Mouse (Mus musculus) forebrain, embryonic 16.5 days (tissue): ENCODE data around the gene Calu. TPM values are rescaled to one million over a fixed set of nuclear protein-coding genes. Genes with fewer than 3 reads are reported as not detected.
"Not testable (repeated sequence)": the region's sequence is repeated elsewhere in the genome, so short reads cannot be mapped to it uniquely, and the experiment has no call there.

Experiments
- ATAC-seq: fragments of 200-750 bp; cut with Nextera tagmentation; 2 replicates; pipeline ENCODE4 v1.8.0; 2017; ENCODE audit warnings: mild to moderate bottlenecking, moderate library complexity
- H3K27ac ChIP-seq: fragments of 300-500 bp; sonication (generic); 2 replicates; pipeline ENCODE4 v1.5.1; 2014; ENCODE audit warnings: low read length, control low read depth
- H3K27me3 ChIP-seq: fragments of 300-500 bp; sonication (generic); replicated peaks from 2 replicates; pipeline ENCODE4 v1.6.1; 2014; ENCODE audit warnings: low read length; ENCODE audit not compliant: control insufficient read depth, insufficient read depth
- H3K36me3 ChIP-seq: fragments of 300-500 bp; sonication (generic); 2 replicates; pipeline ENCODE4 v1.6.1; 2014; ENCODE audit not compliant: control insufficient read depth, insufficient read depth
- H3K4me1 ChIP-seq: fragments of 300-500 bp; sonication (generic); replicated peaks from 2 replicates; pipeline ENCODE4 v1.6.1; 2014; ENCODE audit warnings: low read length; ENCODE audit not compliant: control insufficient read depth, insufficient read depth
- H3K4me2 ChIP-seq: fragments of 300-500 bp; sonication (generic); 2 replicates; pipeline ENCODE4 v1.6.1; 2014; ENCODE audit warnings: mild to moderate bottlenecking, low read length, control low read depth
- H3K4me3 ChIP-seq: fragments of 300-500 bp; sonication (generic); replicated peaks from 2 replicates; pipeline ENCODE4 v1.5.1; 2014; ENCODE audit warnings: mild to moderate bottlenecking, low read length, control low read depth
- H3K9ac ChIP-seq: fragments of 300-500 bp; sonication (generic); replicated peaks from 2 replicates; pipeline ENCODE4 v1.6.1; 2014; ENCODE audit warnings: low read depth, low read length, control low read depth
- H3K9me3 ChIP-seq: fragments of 300-500 bp; sonication (generic); 2 replicates; pipeline ENCODE4 v1.6.1; 2016; ENCODE audit warnings: low read length; ENCODE audit not compliant: control insufficient read depth
- WGBS: fragments of 180-500 bp; shearing (Covaris S2); extraction: QIAGEN DNeasy Blood & Tissue Kit; methylation state at CpG from one replicate; pipeline ENCODE4 v1.1.7; 2014; 5-methylcytosine and 5-hydroxymethylcytosine counted together
- polyA plus RNA-seq: library from polyadenylated mRNA; unstranded; fragments of >200 nt; fragmentation: Nextera tagmentation; extraction: Ambion mirVana; gene quantifications from 2 replicates; pipeline ENCODE4 v1.2.1, GENCODE M21; 2015

The Calu gene
- polyA plus RNA-seq, 1 experiment from 2014 or later = 170 TPM

DNA sequence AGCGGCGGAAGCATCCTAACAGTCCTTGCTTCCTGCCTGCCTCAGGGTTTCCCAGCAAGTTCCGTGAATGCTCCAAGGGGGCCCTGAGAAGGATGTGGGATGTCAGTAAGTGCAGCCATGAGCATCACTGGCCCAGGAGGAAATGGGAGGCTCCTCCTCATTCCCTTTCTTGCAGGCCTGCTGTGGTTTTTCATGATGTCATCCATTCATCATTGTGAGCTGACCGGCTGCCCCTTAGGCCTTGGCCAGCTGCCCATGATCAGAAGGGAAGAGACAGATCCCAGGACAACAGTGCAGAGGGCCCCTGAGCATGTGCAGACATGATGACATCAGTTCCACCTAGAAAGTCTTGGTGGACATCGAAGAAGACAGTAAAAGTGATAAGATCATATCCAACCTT, 29.0 kb upstream of the Calu start, which contains the start of gene Fam71f1:
Gene Fam71f1 (plus strand): TSS at position 262 of the 400 bp plus-strand sequence.
- H3K9me3 ChIP-seq = no peaks in the 10 kb centered on the region
- no peak within 1 kb of the TSS for H3K4me2 ChIP-seq
- no peak within 1 kb of the TSS for H3K4me3 ChIP-seq
- H3K27ac ChIP-seq = no peak within 1 kb of the TSS
- no peaks in the 10 kb centered on the region for H3K4me1 ChIP-seq
- H3K27me3 ChIP-seq = no peaks in the 10 kb centered on the region
- H3K36me3 ChIP-seq = no peaks in the 10 kb centered on the region
- WGBS = 60% methylated on average over 4 of the region's 5 CpGs
- no peak within 1 kb of the TSS for H3K9ac ChIP-seq
- ATAC-seq = no peak

DNA sequence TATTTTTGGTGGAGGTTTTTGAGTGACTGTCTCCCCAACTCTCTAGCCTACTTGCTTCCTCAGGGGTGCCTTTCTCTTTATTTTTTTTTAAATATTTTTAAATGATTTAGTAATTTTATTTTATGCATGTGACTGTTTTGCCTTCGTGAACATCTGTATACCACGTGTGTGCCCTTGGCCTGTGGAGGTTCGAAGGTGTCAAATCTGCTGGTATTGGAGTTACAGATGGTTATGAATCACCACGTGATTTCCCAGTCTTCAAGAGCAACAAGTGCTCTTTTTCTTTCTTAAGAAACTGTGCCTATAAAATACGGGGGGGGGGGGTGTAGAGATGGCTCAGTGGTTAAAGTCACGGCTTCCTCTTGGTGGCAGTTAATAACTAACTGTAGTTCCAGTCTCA, 26.3 kb upstream of the Calu start:
- H3K27ac ChIP-seq = no peak overlapping the region

DNA sequence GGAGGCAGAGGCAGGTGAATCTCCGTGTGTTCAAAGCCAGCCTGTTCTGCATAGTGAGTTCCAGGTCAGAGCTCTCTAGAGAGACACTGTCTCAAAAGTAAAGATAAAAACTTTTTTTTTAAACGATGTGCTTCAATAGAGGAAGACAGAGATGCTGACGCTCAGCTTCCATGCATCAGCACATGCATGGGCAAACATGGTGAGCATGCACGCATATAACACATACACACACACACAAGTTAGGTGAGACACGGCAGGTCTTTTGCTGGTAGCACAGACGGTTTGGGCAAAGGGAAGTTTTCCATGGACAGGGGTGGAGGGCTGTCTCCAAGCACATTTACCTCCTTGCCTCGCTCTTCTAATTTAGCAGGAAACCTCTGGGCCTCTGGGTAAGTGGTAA, 25.7 kb upstream of the Calu start:
- Histone ChIP-seq H3K36me3 (no peaks in the 10 kb centered on the region), H3K4me3 (no peak overlapping the region), H3K4me2 (no peak overlapping the region), H3K9me3 (no peaks in the 10 kb centered on the region), H3K4me1 (no peaks in the 10 kb centered on the region), H3K9ac (no peak overlapping the region), H3K27me3 (no peaks in the 10 kb centered on the region), H3K27ac (no peak overlapping the region)
- 90% methylated on average over 7 of the region's 7 CpGs for WGBS
- no peak for ATAC-seq

More for the DNA sequence above, 26.3 kb upstream of the Calu start:
- Histone ChIP-seq H3K9ac (no peak overlapping the region), H3K27me3 (no peaks in the 10 kb centered on the region), H3K4me2 (no peak overlapping the region), H3K36me3 (no peaks in the 10 kb centered on the region), H3K9me3 (no peaks in the 10 kb centered on the region), H3K4me1 (no peaks in the 10 kb centered on the region), H3K4me3 (no peak overlapping the region)
- no peak for ATAC-seq
- 83% methylated on average over 6 of the region's 6 CpGs for WGBS

DNA sequence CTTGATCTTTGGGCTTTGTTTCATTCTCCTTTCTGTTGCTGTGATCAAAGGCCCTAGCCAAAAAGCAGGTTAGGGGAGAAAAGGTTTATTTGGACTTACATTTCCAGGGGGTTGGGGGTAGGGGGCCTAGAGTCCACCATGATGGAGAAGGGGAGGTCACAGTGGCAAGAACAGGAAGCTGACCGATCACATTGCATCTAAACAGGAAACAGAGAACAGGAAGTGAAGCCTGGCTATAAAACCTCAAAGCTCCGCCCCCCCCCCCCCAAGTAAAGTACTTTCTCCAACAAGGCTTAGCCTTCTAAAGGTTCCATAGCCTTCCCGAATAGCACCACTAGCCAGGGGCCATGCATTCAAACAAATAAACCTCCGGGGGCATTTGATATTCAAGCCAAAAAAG, 25.1 kb upstream of the Calu start:
- ATAC-seq = no peak
- H3K4me2 ChIP-seq = no peak overlapping the region
- WGBS = 89% methylated on average over 4 of the region's 4 CpGs

DNA sequence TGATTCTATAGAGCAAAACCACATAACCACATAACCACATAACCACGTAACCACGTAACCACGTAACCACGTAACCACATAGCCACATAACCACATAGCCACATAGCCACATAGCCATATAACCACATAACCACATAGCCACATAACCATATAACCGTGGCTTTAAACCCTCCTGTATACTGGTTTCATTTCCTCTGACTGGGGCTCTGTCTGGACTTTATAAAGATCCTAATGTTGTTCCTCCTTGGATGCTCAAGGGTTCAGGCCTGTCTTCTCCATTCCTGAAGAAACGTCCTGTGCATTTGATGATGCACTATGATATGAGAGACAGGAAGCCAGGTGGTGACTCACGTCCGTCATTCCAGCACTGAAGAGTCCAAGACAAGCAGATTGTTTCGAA, 20.9 kb upstream of the Calu start:
- Histone ChIP-seq H3K4me3 (no peak overlapping the region), H3K36me3 (no peaks in the 10 kb centered on the region), H3K4me2 (no peak overlapping the region), H3K9me3 (no peaks in the 10 kb centered on the region), H3K27me3 (no peaks in the 10 kb centered on the region), H3K27ac (no peak overlapping the region), H3K9ac (no peak overlapping the region), H3K4me1 (no peaks in the 10 kb centered on the region)
- ATAC-seq = no peak
- 91% methylated on average over 9 of the region's 9 CpGs for WGBS

More for the DNA sequence above, 25.1 kb upstream of the Calu start:
- Histone ChIP-seq H3K9ac (no peak overlapping the region), H3K27ac (no peak overlapping the region), H3K9me3 (no peaks in the 10 kb centered on the region), H3K4me3 (no peak overlapping the region), H3K4me1 (no peaks in the 10 kb centered on the region), H3K27me3 (no peaks in the 10 kb centered on the region), H3K36me3 (no peaks in the 10 kb centered on the region)

DNA sequence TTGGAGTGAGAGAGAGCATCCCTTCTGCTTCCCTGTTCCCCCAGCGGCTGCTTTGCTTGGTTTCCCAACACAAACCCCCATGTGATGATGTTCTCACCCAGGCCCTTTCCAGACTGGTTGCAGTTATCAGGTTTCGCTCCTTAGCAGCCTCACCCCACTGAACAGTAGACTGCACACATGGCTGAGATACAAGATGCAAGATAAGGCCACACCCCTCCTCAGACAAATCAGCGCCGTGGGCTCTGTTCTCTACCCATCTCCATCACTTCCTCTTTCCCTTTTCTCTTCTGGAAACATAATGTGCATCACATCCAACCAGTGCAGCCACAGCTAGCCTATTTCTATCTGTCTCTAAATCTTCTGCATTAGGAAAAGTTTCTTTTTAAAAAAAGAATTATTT, 18.4 kb upstream of the Calu start:
- no peak overlapping the region for H3K4me2 ChIP-seq
- WGBS = 75% methylated on average over 4 of the region's 4 CpGs

DNA sequence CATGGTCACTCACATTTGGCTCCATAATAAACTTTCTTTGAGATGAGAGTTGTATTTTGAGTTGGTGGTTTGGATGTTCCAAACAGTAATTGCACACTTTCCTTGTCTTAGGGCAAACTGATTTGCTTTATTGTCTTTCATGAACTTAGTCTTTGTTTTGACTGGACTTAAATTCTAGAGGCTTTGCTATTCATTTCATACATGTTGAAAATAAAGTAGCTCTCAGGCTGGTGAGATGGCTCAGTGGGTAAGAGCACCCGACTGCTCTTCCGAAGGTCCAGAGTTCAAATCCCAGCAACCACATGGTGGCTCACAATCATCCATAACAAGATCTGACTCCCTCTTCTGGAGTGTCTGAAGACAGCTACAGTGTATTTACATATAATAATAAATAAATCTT, 1.4 kb upstream of the Calu start:
- not testable (repeated sequence) for ATAC-seq
- WGBS = 96% methylated on average over 2 of the region's 2 CpGs

More for the DNA sequence above, 18.4 kb upstream of the Calu start:
- H3K9ac ChIP-seq = no peak overlapping the region
- no peak overlapping the region for H3K4me3 ChIP-seq
- no peaks in the 10 kb centered on the region; the same call in 1 of the 2 replicates for H3K27me3 ChIP-seq
- no peaks in the 10 kb centered on the region for H3K4me1 ChIP-seq
- H3K27ac ChIP-seq = no peak overlapping the region
- no peak for ATAC-seq
- no peaks in the 10 kb centered on the region for H3K9me3 ChIP-seq
- H3K36me3 ChIP-seq = no peaks in the 10 kb centered on the region

DNA sequence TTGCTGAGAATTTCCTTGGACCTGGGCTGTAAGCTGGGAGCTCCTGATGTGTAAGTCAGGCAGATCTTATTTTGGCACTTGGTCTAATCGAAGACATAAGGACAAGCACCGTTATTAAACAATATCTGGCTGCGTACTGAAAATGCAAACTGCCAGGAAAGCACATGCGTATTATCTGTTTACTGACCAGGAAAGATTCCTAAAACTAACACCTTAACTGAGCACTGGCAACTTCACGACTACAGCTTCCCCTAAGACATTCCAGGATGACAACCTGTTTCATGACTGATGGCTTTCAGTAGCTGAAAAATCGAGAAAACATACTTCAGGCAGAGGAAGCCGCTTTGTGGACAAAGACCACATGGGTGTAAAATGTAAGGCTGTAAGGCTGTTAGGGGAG, 680 bp upstream of the Calu start:
- H3K4me1 ChIP-seq = peaks cover 19% of the 10 kb centered on the region
- H3K9ac ChIP-seq = peak overlapping the region; percentile 83
- peak overlapping the region; percentile 87 for H3K27ac ChIP-seq
- WGBS = 38% methylated on average over 7 of the region's 7 CpGs
- 0 out of 2 replicates have a peak, but pooled peaks cover 2% of the 10 kb centered on the region for H3K27me3 ChIP-seq
- peak overlapping the region; percentile 77 for H3K4me2 ChIP-seq
- H3K4me3 ChIP-seq = peak overlapping the region; percentile 92
- no peaks in the 10 kb centered on the region for H3K9me3 ChIP-seq
- no peak for ATAC-seq
- H3K36me3 ChIP-seq = no peaks in the 10 kb centered on the region

More for the DNA sequence above, 1.4 kb upstream of the Calu start:
- H3K4me3 ChIP-seq, H3K27me3 ChIP-seq, H3K36me3 ChIP-seq, H3K9ac ChIP-seq, H3K27ac ChIP-seq, H3K4me2 ChIP-seq, H3K9me3 ChIP-seq: not testable (repeated sequence)
- H3K4me1 ChIP-seq = peaks cover 19% of the 10 kb centered on the region

DNA sequence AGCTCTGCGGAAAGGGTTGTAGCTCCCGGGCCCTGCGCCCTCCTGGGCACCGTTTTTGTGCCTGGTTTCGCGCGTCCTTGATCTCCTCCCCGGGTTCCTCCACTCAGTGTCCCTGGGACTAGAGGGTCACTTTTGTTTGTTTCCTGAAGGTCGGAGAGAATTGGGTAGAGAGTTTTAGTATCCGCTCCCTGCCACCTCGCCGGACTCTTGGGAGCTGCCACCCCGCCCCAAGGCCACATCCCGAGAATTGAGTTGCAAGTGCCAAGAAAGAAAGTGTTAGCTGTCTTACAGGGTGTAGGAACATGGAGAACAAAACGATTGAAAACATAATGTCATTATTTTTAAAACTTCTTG, 479 bp downstream of the Calu start:
- H3K27me3 ChIP-seq = 0 out of 2 replicates have a peak, but pooled peaks cover under 1% of the 10 kb centered on the region
- WGBS = under 1% methylated on average over 15 of the region's 15 CpGs
- peak overlapping the region; percentile 86 for H3K9ac ChIP-seq
- H3K27ac ChIP-seq = peak overlapping the region; percentile 74
- no peak for ATAC-seq
- no peaks in the 10 kb centered on the region for H3K36me3 ChIP-seq
- peak overlapping the region; percentile 92 for H3K4me3 ChIP-seq
- peaks cover 19% of the 10 kb centered on the region for H3K4me1 ChIP-seq
- no peaks in the 10 kb centered on the region for H3K9me3 ChIP-seq
- H3K4me2 ChIP-seq = peak overlapping the region; percentile 71

DNA sequence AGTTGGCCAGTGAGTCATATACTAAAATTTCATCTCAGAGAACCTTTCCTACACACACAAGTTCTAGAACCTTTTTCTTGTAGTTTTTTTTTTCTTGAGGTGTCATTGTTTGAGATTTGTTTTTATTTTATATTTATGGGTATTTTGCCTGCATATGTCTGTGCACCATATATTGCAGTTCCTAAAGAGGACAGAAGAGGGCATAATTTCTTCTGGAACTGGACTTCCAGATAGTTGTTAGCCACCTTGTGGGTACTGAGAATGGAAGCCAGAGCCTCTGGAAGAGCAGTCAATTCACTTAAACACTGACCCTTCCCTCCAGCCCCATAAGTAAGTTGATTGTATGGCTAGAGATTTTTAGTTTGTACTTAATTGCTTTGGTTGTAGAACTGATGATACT, 3.7 kb downstream of the Calu start:
- H3K4me3 ChIP-seq = no peak overlapping the region
- H3K4me1 ChIP-seq = peaks cover 19% of the 10 kb centered on the region
- H3K4me2 ChIP-seq = no peak overlapping the region
- no peak for ATAC-seq
- no peaks in the 10 kb centered on the region for H3K9me3 ChIP-seq
- no peak overlapping the region for H3K9ac ChIP-seq
- H3K27ac ChIP-seq = no peak overlapping the region
- no peaks in the 10 kb centered on the region for H3K36me3 ChIP-seq
- no peaks in the 10 kb centered on the region for H3K27me3 ChIP-seq
